Mouse (Mus musculus): ENCODE measurements at regions not wholly inside any gene's neighbourhood (a gene's known extent, or its start where the extent isn't known, plus 50 kb on each side); places are given as distances from the start of the nearest gene placed in this dataset.
A peak's percentile ranks its signal among the peaks of the same experiment; 100 is the strongest.

DNA sequence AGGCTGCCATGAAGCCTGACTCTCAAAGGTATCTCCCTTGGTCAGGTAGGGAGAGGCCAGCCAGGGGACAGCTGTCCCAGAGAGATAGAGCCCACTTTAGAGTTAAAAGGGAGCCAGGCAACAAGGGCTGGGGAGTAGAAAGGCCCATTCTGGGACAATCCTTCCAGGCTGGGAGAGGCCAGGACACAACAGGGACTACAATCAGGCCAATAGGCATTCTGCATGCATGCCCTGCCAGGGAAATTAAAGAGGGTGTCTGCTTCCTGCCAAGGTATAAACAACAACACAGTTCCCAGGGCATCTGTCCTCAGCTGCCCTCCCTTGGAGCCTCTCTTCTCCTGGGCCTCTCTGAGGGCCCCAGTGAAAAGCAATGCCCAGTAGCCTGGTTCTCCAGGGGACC is 437.8 kb downstream of the Cd83 start:
- Histone ChIP-seq H3K9ac (ENCODE audit: low read length) (no peak overlapping the region), H3K27me3 (ENCODE audit: control insufficient read depth, insufficient read depth, low read length) (no peaks in the 10 kb centered on the region), H3K9me3 (ENCODE audit: control insufficient read depth, low read length) (no peaks in the 10 kb centered on the region), H3K4me3 (ENCODE audit: low read depth, low read length) (no peak overlapping the region), H3K27ac (replicated peaks; ENCODE audit: low read depth, low read length) (peak overlapping the region; percentile 36; the same call in 1 of the 2 replicates), H3K36me3 (ENCODE audit: control insufficient read depth, insufficient read depth, low read length) (no peaks in the 10 kb centered on the region), H3K4me1 (ENCODE audit: control insufficient read depth, insufficient read depth, low read length) (peaks cover 5% of the 10 kb centered on the region; the same call in 1 of the 2 replicates), H3K4me2 (ENCODE audit: low read depth, severe bottlenecking) (no peak overlapping the region)
- DNase-seq (ENCODE audit: low spot score): no peak
- no peak for ATAC-seq (ENCODE audit: insufficient number of reproducible peaks, low FRiP score, low TSS enrichment, low read depth)

DNA sequence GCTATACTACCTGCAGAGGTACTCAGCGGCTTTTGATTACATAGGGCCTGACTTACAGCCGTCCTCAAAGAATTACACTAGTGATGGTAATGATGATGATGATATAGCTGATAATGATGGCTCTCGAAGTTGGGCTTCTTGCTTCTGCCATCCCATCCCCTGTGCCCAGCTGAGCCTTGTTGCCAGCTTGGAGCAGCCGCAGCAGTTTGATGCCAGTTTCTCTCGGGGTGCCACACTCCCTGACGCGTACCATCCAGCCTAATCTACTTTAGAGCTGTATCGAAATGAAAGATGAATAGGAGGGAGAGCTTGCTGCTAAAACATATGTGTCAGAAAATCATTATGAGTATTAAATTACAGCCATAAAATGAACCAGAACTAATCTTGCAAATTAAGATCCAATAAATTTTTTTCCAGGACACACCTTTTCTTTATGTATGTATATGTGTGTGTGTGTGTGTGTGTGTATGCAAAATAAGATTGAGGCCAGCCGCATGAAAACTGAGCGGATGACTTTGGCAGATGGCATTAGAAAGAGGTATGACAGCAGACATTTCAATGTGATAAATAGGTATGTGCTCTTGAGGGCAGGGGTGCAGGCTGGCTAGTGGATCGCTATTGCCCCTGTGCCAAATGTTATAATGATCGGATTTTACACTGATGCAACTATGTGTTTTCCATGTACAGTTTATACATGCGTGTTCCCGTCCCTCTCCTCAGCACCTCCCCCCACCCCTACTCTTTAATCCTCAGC is 443.3 kb downstream of the Cd83 start:
- no peaks in the 10 kb centered on the region for H3K9me3 ChIP-seq (ENCODE audit: control insufficient read depth, low read length)
- 77% methylated on average over 14 of the region's 14 CpGs for WGBS
- no peak overlapping the region for H3K27ac ChIP-seq (replicated peaks; ENCODE audit: low read depth, low read length)
- no peak overlapping the region for H3K4me2 ChIP-seq (ENCODE audit: low read depth, severe bottlenecking)
- H3K4me3 ChIP-seq (ENCODE audit: low read depth, low read length): no peak overlapping the region
- H3K27me3 ChIP-seq (ENCODE audit: control insufficient read depth, insufficient read depth, low read length): no peaks in the 10 kb centered on the region
- peaks cover 45% of the 10 kb centered on the region for H3K4me1 ChIP-seq (ENCODE audit: control insufficient read depth, insufficient read depth, low read length)
- DNase-seq (ENCODE audit: low spot score): no peak
- no peak overlapping the region for H3K9ac ChIP-seq (ENCODE audit: low read length)
- no peak for ATAC-seq (ENCODE audit: insufficient number of reproducible peaks, low FRiP score, low TSS enrichment, low read depth)
- no peaks in the 10 kb centered on the region for H3K36me3 ChIP-seq (ENCODE audit: control insufficient read depth, insufficient read depth, low read length)

DNA sequence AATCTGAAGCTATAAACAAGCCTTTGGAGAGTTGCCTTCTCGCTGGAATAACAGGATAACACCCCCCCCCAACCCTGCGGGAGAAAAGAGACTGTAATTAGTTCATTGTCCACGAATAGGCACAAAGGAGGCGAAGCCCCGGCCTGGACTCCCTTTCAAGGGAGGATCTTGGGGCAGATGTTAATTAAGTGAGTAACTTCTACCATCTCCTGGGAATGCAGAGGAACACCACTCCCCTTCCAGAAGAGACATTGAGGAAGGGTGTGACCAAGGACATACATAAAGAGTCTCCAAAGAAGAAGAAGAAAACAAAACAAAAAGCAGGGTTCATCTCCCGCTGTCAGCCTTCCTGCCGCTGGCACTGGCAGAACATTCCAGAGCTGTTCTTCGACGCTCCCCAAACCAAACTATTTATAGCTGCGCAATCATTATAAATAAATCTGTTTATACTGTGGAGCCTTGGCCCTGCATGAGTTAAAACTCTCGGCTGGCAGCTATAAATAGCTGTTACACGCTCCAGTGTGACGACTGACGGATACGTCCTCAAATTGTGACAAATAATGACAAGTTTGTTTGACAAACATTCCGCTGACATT is 444.1 kb downstream of the Cd83 start:
- Histone ChIP-seq H3K4me1 (ENCODE audit: control insufficient read depth, insufficient read depth, low read length) (peaks cover 45% of the 10 kb centered on the region), H3K9me3 (ENCODE audit: control insufficient read depth, low read length) (no peaks in the 10 kb centered on the region), H3K27me3 (ENCODE audit: control insufficient read depth, insufficient read depth, low read length) (no peaks in the 10 kb centered on the region), H3K4me2 (ENCODE audit: low read depth, severe bottlenecking) (no peak overlapping the region), H3K9ac (ENCODE audit: low read length) (no peak overlapping the region), H3K4me3 (ENCODE audit: low read depth, low read length) (no peak overlapping the region), H3K36me3 (ENCODE audit: control insufficient read depth, insufficient read depth, low read length) (no peaks in the 10 kb centered on the region), H3K27ac (replicated peaks; ENCODE audit: low read depth, low read length) (no peak overlapping the region)
- DNase-seq (ENCODE audit: low spot score) (no peak), ATAC-seq (ENCODE audit: insufficient number of reproducible peaks, low FRiP score, low TSS enrichment, low read depth) (no peak)
- WGBS: 12% methylated on average over 16 of the region's 16 CpGs

DNA sequence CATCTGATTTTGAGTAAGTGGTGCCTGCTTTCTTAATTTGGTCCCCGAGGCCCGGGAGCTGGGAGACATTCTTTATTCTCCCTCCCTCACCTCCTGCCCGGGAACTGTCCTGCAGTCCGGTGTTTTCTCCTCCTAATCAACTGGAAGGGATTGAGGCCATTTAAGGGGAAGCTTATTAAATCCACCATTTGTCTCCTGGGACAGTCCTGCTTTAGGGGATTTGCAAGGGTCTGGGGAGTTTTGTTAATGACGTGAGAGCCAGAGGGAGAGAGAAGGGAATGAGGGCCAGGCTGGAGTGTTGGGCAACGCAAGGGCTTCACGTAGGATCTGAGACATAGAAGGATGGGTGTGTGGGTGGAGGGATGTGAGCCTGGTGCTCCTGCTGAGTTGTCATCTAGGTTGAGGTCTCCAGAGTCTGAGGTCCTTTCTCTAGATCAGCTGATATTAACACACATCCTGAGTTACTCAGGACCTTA is 444.6 kb downstream of the Cd83 start:
- no peak for ATAC-seq (ENCODE audit: insufficient number of reproducible peaks, low FRiP score, low TSS enrichment, low read depth)
- H3K9me3 ChIP-seq (ENCODE audit: control insufficient read depth, low read length): no peaks in the 10 kb centered on the region
- H3K4me2 ChIP-seq (ENCODE audit: low read depth, severe bottlenecking): no peak overlapping the region
- no peaks in the 10 kb centered on the region for H3K36me3 ChIP-seq (ENCODE audit: control insufficient read depth, insufficient read depth, low read length)
- H3K9ac ChIP-seq (ENCODE audit: low read length): no peak overlapping the region
- H3K4me1 ChIP-seq (ENCODE audit: control insufficient read depth, insufficient read depth, low read length): peaks cover 45% of the 10 kb centered on the region
- WGBS: 5% methylated on average over 7 of the region's 7 CpGs
- DNase-seq (ENCODE audit: low spot score): no peak
- H3K4me3 ChIP-seq (ENCODE audit: low read depth, low read length): no peak overlapping the region
- no peaks in the 10 kb centered on the region for H3K27me3 ChIP-seq (ENCODE audit: control insufficient read depth, insufficient read depth, low read length)
- no peak overlapping the region for H3K27ac ChIP-seq (replicated peaks; ENCODE audit: low read depth, low read length)

DNA sequence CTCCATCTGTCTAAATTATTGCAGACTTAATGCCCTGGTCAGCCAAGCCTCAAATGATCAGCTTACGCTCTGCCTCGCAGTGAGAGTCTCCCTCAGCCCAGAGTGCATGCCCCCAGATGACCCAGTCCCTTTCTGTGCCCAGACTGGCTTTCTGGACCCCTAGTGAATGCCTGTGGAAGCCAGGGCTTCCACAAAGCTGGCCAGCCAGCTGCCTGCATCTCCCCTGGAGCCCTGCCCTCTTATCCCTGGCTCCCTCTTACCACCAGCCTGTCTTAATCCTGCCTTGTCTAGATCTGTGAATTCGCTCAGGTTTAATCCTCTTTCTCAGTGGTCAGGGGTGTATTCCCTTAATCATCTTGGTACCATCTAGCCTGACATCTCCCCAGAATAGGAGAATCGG is 446.8 kb downstream of the Cd83 start:
- no peak overlapping the region for H3K4me3 ChIP-seq (ENCODE audit: low read depth, low read length)
- H3K27me3 ChIP-seq (ENCODE audit: control insufficient read depth, insufficient read depth, low read length): no peaks in the 10 kb centered on the region
- no peak overlapping the region for H3K4me2 ChIP-seq (ENCODE audit: low read depth, severe bottlenecking)
- H3K9me3 ChIP-seq (ENCODE audit: control insufficient read depth, low read length): no peaks in the 10 kb centered on the region
- H3K9ac ChIP-seq (ENCODE audit: low read length): no peak overlapping the region
- no peaks in the 10 kb centered on the region for H3K36me3 ChIP-seq (ENCODE audit: control insufficient read depth, insufficient read depth, low read length)
- 23% methylated on average over 4 of the region's 4 CpGs for WGBS
- ATAC-seq (ENCODE audit: insufficient number of reproducible peaks, low FRiP score, low TSS enrichment, low read depth) (no peak), DNase-seq (ENCODE audit: low spot score) (no peak)
- peaks cover 45% of the 10 kb centered on the region for H3K4me1 ChIP-seq (ENCODE audit: control insufficient read depth, insufficient read depth, low read length)
- peak overlapping the region; percentile 58; the same call in 1 of the 2 replicates for H3K27ac ChIP-seq (replicated peaks; ENCODE audit: low read depth, low read length)

DNA sequence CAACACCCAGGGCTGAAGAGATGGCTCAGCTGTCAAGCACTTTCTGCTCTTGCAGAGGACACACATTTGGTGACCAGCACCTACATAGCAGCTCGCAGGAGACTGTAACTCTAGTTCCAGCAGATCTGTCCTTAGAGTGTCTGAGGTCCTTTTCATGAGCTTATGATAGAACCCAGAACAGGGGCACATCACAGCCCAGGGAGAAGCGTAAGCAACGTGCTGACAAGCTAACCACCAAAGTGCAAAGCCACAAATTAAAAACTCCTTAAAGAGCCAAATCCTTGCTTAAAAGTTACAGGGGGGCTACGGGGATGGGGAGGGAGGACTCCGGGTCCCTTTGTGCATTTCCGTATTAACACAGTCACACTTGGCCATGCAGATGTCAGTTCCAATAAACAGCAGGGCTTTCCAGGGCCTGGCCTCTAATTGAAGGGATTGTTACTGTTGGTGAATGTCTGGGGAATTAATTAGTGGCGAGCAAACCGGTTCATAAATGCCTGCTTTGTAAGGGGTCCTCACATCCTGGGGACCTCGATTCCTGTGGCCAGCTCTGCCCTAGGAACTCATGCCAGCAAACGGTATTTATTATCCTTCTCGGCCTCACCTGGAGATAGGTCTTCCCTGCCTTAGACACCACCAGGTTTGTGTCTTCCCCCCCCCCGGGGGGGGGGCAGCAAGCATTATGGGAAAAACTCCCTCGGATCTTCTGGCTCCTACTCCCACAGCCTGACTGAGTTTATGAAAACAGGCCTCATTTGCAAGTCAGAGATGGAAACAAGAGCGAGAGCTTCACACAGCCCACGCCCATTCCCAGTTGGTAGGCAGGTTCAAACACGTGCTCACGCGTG is 447.5 kb downstream of the Cd83 start:
- Histone ChIP-seq H3K4me2 (ENCODE audit: low read depth, severe bottlenecking) (no peak overlapping the region), H3K36me3 (ENCODE audit: control insufficient read depth, insufficient read depth, low read length) (no peaks in the 10 kb centered on the region), H3K9me3 (ENCODE audit: control insufficient read depth, low read length) (no peaks in the 10 kb centered on the region), H3K27ac (replicated peaks; ENCODE audit: low read depth, low read length) (peak overlapping the region; percentile 72), H3K4me3 (ENCODE audit: low read depth, low read length) (no peak overlapping the region), H3K4me1 (ENCODE audit: control insufficient read depth, insufficient read depth, low read length) (peaks cover 45% of the 10 kb centered on the region), H3K27me3 (ENCODE audit: control insufficient read depth, insufficient read depth, low read length) (no peaks in the 10 kb centered on the region), H3K9ac (ENCODE audit: low read length) (no peak overlapping the region)
- ATAC-seq (ENCODE audit: insufficient number of reproducible peaks, low FRiP score, low TSS enrichment, low read depth) (peak; percentile 63; the same call in 1 of the 2 replicates), DNase-seq (ENCODE audit: low spot score) (peak; percentile 67)
- WGBS: 22% methylated on average over 18 of the region's 18 CpGs

DNA sequence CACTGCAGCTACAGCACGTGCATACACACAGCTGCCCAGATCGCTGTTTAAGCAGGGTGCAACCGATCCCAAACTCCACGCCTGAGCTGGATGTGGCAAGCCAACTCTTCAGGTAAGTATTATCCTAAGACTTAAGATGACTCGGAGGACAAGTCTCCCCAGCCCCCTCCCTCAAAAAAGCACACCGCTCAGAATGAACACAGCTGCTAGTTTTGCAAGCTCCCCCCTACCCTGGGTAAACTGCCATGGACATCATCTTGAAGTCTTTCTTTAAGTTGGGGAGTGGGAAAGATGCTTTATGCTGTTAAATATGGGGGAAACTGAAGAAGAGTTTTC is 448.1 kb downstream of the Cd83 start:
- Histone ChIP-seq H3K27me3 (ENCODE audit: control insufficient read depth, insufficient read depth, low read length) (no peaks in the 10 kb centered on the region), H3K9ac (ENCODE audit: low read length) (no peak overlapping the region), H3K4me1 (ENCODE audit: control insufficient read depth, insufficient read depth, low read length) (peaks cover 45% of the 10 kb centered on the region), H3K9me3 (ENCODE audit: control insufficient read depth, low read length) (no peaks in the 10 kb centered on the region), H3K36me3 (ENCODE audit: control insufficient read depth, insufficient read depth, low read length) (no peaks in the 10 kb centered on the region), H3K27ac (replicated peaks; ENCODE audit: low read depth, low read length) (peak overlapping the region; percentile 72), H3K4me3 (ENCODE audit: low read depth, low read length) (no peak overlapping the region), H3K4me2 (ENCODE audit: low read depth, severe bottlenecking) (no peak overlapping the region)
- DNase-seq (ENCODE audit: low spot score): no peak
- 73% methylated on average over 6 of the region's 6 CpGs for WGBS
- no peak for ATAC-seq (ENCODE audit: insufficient number of reproducible peaks, low FRiP score, low TSS enrichment, low read depth)

DNA sequence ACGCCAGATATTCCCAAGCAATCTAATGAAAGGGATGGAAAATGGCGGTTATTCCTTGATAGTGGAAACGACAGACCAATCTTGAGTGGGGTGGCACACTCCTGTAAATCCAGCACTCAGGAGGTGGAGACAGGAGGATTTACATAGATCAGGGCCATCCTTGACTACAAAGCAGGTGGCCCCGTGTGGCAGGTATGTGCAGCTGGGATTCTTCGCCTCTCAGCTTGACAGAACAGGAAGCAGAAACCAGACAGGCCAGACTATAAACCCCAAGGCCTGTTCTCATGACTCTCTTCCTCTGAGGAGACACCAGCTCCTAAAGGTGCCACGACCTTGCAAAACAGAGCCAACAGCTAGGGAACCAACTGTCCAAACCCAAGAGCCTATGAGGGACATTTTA is 449.7 kb downstream of the Cd83 start:
- H3K27ac ChIP-seq (replicated peaks; ENCODE audit: low read depth, low read length): no peak overlapping the region
- no peak overlapping the region for H3K4me3 ChIP-seq (ENCODE audit: low read depth, low read length)
- no peak for ATAC-seq (ENCODE audit: insufficient number of reproducible peaks, low FRiP score, low TSS enrichment, low read depth)
- no peak overlapping the region for H3K9ac ChIP-seq (ENCODE audit: low read length)
- no peaks in the 10 kb centered on the region for H3K9me3 ChIP-seq (ENCODE audit: control insufficient read depth, low read length)
- no peak for DNase-seq (ENCODE audit: low spot score)
- H3K4me2 ChIP-seq (ENCODE audit: low read depth, severe bottlenecking): no peak overlapping the region
- H3K27me3 ChIP-seq (ENCODE audit: control insufficient read depth, insufficient read depth, low read length): no peaks in the 10 kb centered on the region
- WGBS: 76% methylated on average over 6 of the region's 6 CpGs
- no peaks in the 10 kb centered on the region for H3K36me3 ChIP-seq (ENCODE audit: control insufficient read depth, insufficient read depth, low read length)
- peaks cover 32% of the 10 kb centered on the region for H3K4me1 ChIP-seq (ENCODE audit: control insufficient read depth, insufficient read depth, low read length)
